Mouse (Mus musculus) embryo, embryonic 10.5 days (tissue): ENCODE measurements around the gene 1700029I15Rik.
"Not testable (repeated sequence)": the region's sequence is repeated elsewhere in the genome, so short reads cannot be mapped to it uniquely, and the experiment has no call there.

Experiments
- DNase-seq: peaks from one replicate; pipeline ENCODE4 v3.0.0-alpha.2; 2015; ENCODE audit warnings: low spot score

The 1700029I15Rik gene

DNA sequence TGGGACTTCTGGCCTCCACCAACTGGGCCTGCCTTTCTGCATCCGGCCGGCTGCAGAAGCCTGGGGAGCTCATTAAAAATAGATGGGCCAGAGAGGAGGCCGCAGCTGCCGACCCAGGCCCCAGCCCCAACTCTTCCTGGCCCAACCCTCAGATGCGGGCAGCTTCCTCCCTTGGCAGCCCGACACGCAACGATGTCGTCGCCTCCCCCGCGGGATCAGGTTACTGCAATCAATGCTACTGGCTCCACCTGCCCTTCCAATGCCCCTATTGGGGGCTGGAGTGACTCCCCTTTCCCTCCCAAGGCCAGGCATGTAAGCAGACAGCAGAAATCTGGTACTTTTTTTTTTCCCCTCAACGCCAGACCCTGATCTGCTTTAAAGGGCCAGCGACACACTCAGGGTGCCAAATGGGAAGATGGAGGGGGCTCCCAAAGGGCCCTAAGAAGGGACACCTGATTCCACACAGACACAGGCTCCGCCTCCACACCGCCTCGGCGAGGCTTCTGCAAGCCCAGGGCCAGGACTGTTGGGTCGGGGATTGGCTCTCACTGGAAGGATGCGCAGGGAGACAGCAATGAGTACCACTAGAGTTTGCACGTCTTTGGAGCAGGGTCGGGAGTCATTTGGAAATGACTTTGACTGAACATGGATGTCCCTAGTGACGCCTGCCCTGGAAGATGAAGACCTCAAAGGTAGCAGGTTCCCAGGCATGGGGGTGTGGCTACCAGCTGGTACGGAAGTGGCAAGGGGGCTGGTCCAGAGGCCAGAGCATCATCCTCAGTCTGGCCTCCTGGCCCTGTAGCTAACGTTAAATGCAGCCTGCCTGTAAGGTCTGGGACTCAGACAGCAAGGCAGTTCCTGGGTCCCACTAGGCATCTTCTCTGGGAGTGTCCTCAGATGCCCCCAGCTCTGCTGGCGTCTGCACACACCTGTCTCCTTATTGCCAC, 10.3 kb downstream of the 1700029I15Rik start:
- DNase-seq = peak; percentile 90

DNA sequence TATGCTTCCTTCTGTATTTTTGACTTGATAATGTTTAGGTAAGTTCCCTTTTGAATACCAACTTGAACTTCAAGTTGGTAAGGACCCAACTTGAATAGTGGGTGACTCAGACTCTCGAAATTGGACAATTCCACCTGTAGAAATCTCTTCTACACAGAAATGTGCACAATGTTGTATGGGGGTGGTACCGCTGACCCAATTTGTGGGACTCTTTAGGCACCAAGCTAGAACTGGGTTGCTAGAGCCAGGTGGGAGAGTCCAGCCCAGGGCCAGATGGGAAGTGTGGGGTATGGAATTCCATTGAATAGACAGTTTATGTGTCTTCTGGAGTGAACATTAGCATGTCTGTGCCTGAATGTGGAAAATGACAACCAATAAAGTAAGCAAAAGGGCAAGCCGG, 13.2 kb downstream of the 1700029I15Rik start:
- no peak for DNase-seq

- no peak for DNase-seq
Measured at GRCm38 (mm10) chr2:92397436-92397835, 15.1 kb downstream of the 1700029I15Rik start.

DNA sequence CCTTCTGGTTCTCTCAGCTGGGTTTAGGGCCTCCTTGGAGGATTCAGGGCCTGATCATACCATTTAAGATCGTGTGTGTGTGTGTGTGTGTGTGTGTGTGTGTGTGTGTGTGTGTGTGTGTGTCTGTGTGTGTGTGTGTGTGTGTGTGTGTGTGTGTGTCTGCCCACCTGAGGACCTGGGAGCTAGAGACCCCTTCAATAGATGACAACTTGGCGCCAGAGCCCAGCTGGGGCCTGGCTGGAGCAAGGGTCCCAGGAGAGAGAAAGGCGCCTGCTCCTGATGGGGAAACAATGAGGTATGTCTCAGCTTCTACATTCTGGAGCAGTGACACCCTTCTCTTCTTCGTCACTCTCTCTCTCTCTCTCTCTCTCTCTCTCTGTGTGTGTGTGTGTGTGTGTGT, 17.5 kb downstream of the 1700029I15Rik start:
- not testable (repeated sequence) for DNase-seq

DNA sequence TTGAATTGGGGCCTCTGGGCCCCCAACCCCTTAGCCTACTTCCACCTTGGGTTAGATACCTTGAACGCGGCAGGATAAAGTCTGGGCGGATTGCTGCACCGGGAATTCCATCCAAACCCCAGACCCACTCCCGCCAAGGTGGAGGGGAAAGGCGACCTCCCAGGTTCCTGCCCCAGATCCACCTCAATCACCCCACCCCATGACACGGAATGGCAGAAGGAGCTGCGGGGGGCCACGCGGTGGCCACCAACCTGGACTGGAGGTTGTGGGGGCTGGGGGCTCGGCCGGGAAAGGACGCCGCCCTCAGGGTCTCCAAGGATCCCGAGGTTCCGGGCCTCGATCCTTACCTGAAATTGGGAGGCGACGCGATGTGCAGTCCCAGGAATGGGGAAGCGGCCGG, 18.3 kb downstream of the 1700029I15Rik start:
- DNase-seq = no peak

- DNase-seq = peak; percentile 75
Measured at GRCm38 (mm10) chr2:92401091-92401561, 18.8 kb downstream of the 1700029I15Rik start, which contains the start of gene Mapk8ip1. Gene Mapk8ip1 (minus strand): TSS chr2:92401263.

DNA sequence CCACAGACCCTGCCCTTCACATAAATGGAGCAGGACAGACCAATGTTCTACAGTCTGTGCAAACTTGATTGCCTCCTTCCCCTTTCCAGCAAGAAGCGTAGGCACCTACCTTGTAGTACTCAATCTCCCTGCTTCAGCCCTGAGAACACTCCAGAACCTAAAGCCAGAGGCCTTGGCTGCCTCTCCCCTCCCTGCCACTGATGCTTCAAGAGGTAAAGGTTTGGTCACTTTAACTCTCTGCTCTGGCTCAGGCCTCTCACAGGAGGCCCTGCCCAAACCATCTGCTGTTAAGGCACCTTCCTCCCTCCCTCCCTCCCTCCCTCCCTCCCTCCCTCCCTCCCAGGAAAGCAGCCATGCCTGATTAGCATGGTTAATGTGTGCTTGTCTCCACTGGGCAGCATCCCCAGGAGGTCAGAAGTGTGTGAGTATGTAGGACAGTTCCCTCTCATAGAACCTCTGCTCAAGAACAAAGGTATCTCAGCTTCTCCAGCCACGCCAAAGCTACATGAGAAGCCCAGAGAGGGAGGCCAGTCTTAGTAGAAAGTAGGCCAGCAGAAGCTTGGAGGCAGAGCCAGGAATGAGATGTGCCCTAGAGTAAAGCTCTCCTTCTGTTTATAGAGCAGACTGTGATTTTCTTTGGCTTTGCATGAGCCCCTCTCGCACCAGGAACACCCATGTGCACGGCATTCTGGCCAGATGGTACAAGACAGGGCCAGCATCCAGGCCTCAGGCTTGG, 20.4 kb downstream of the 1700029I15Rik start:
- no peak for DNase-seq

DNA sequence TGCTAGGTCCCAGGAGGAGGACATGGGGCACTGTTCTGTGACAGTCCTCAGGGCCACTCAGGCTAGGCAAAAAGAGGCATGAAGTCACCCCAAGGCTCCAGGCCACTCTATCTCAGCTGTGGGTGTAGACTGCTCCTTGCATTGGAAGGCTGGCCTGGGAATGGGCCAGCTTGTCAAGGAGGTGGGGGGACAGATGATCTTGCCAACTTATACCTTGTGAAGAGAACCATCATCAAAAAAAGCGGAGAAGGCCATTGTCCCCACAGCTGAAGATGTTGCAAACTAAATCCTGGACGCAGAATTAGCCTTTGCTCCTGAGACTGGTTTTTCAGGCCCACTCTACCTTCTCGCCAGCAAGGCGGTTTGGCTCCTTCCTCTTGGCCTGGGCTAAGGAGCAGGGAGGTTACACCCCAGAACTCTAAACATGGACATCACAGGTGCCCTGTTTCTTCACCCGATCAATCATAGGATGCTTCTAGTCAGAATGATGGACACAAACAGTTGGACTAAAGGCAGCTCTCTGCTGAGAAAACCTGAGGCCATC, 21.5 kb downstream of the 1700029I15Rik start:
- no peak for DNase-seq

DNA sequence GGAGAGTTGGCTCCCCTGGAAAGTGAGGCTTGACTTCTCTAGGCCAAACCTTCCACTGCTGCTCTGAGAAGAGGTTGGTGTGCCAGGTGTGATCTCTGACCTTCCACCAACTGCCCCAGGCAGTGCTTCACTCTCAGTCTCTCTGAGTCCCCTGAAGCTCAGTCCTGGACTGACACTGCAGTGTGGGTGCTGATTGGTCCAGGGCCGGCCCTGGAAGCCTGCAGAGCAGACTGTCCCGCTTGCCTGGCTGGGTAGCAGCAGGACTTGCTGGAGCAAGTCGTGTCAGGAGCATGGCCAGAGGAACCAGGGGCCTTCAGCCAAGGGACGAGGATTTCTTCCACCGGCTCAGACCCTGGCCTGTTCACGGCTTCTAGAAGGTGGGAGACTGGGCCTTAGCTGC, 22.4 kb downstream of the 1700029I15Rik start:
- DNase-seq = no peak

DNA sequence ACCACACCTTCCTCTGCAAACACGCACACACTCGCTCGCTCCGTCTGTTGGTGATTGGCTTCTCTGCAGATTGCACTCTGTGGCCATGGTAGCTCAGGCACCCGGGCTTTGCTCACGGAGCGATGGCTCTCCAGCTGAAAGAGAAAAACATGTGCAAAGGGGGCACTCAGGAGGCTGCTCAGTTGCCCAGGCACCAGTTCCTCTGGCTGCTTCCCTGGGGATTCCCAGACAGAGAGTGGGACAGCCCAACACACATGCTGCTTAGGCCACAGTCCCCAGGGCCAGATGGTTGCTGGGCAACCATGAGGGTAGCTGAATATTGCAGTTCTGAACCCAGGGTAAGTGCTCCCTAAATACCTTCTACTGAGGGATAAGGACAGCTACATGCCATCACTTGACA, 23.3 kb downstream of the 1700029I15Rik start:
- no peak for DNase-seq

DNA sequence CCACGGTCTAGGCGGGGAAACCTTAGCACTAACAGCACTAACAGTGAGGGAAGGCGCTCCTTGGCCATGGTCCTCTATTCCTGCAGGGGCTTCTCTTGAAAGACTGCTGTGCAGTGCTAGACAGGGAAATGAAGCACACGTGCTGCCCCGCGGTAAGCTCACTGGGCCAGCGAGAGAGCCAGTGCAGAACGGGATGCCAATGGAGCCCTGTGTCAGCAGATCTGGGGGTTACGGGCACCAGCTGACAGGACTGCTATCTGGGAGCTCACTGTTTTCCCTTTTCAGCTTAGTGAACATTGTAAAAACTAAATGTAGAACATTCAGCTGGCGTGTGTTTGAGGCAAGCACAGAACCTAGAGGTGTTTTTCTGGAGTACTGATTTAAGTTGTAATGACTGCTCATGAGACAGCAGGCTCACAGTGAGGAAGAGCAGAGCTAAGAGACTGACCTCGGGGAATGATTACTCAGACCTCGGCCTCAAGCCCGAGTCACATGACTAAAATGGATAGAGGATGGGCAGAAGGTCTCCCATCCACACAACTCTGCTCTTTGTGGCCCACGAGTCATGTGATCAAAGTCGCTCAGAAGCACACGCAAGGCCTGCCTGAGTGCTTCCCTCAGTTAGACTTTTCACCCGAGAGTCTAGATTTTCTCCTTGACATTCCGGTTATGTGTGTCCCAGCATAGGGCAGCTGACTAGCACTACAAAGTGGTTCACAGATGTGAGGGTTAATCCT, 26.1 kb downstream of the 1700029I15Rik start:
- DNase-seq = no peak

DNA sequence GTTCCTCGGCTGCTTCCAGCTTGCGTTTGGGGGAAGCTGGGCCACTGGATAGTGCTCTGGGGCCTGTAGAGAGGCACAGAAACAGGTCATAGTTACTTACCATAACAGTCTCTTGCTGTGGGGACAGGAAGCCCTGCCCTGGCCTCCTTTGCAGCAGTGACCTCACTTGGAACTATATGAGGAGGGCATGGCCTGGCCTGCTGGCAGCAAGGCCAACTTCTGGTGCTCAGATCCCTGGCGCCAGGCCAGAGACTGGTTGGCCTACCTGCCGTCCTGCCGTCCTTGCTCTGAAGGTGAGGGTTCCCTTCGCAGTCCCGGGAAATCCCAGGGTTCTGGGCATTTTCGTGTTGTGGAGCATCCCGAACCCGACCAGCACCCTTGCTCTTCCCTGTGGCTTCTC, 29.4 kb downstream of the 1700029I15Rik start:
- no peak for DNase-seq

DNA sequence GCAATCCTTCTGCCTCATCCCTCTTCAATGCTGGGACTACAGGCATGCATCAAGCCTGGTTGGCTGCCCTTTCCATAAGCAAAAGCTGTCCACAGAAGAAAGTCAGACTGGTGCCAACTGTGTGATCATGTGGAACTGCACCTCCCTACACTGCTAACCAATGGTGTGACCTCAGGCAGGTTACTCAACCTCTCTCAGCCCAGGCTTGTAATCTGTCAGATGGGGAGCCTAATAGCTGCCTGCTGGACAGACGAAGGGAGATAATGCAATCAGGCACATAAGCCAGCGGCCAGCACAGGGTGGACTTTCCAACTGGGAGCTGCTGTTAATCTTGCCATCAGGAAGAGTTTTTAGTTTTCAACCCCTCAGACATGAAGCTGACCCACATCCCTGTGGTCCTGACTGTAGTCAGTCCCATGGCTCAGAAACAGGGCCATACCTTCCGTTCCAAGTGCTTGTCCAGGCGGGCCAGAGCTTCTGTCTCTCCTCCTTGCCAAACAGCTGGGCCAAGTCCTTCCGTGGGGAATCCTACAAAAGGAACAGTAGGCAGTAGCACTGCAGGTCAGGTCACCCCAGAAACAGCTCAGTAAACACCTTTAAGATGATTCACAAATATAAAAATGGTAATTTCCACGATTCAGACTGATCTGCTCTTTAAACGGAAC, 39.5 kb downstream of the 1700029I15Rik start:
- DNase-seq = no peak

- DNase-seq = no peak
Measured at GRCm38 (mm10) chr2:92422388-92423135, 40.2 kb downstream of the 1700029I15Rik start.

DNA sequence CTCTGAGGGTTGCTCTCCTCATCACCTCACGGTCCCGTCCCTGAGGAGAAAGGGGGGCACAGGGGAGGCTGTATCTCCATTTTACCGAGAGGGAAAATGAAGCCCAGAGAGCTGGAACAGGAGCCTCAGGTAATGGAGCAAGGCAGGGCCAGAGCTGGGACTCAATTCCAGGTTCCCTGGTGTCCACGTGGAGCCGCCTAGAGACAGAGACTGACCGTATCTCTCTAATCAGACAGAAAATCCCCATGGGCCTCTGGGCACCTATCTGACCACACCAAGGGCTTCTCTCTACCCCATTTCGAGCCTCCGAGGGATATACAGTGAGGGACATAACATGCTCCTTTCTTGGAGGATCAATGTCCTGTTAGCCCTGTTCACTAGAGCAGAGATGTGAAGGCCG, 40.8 kb downstream of the 1700029I15Rik start:
- no peak for DNase-seq

DNA sequence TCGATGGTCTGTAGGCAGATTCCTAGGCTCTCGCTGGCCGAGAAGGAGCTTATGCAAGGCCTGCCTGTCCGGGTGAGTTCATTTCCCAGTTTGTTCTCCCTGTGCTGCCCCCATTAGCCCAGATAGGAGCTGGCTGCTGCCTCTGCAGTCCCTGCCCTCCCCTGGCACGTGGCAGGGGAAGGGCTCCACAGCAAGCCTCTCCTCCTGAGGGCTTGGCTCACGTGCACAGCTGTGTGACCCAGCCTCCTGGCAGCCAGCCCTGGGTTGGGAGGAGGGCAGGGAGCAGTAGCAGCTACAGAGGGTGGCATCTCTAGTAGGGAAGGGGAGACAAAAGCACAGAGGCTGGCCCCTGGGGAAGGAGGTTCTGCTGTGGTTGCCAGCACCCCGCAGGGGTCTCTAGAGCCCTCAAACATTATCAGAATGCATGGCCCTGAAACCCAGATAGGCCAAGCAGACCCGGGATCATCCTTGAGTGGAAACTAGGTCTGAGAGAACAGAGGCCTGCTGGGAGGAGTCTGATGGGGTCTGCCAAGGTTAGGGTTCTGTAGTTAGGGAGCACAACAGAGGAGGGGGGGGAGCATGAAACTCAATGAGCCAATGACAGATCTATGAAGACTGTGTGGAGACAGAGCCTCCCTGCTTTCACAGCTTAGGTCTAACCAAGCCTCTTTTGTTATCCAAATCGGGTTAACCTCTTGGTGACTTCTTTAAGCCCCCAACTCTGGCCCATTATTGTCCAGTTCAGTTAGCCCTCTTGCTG, 41.5 kb downstream of the 1700029I15Rik start:
- DNase-seq = no peak

- DNase-seq = peak; percentile 75
Measured at GRCm38 (mm10) chr2:92424462-92425308, 42.3 kb downstream of the 1700029I15Rik start.

DNA sequence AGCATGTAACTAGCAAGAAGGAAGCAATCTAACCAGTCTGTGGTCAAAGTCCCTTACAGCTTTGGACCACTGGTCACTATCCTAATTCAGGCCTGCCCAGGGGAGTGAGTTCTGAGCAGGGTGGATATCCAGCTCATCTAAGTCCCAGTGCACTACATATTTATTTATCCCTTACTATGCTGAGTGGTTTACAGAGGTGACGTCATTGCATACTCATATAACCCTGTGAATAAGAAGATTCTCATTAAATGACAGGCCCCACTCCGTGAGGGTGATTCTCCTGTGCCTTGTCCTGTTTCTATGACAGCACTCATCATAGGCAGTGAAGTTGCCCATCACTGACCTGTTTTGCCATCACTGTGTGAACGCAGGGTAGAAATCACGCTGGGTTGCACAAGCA, 43.0 kb downstream of the 1700029I15Rik start:
- no peak for DNase-seq

- DNase-seq = no peak
Measured at GRCm38 (mm10) chr2:92426426-92426825, 44.1 kb downstream of the 1700029I15Rik start.
